Comparison of ENCODE assay signal across 12 mouse cellular contexts in genomic region chr8:70171240-70171639, GRCm38 (mm10). TPM values are rescaled to one million over a fixed set of nuclear protein-coding genes. Genes with fewer than 3 reads are reported as not detected.
DNase-seq lines count a peak whose midpoint lies in the region; ATAC-seq and TF ChIP-seq lines count a peak whose summit lies in the region.
"Had no signal": no experiment of that assay in that cellular context is flagged by ENCODE, and none has a peak within 500 bp of the region (broad histone marks: within the 10 kb centered on the region; RNA-seq: fewer than 3 reads in every experiment).

No protein-coding gene starts in this region.

- no peak overlapping the region for H3K27ac ChIP-seq in hindbrain, embryonic 14.5 days
- H3K27ac ChIP-seq in hindbrain, embryonic 13.5 days, result no peak overlapping the region
- H3K27ac ChIP-seq in ES-Bruce4 (ENCODE audit: insufficient read depth, low read length), result no peak overlapping the region
- H3K27ac ChIP-seq in bone marrow macrophage, adult 2 months (ENCODE audit: insufficient read depth, low read depth, low read length), result no peak overlapping the region
- H3K27ac ChIP-seq in limb, embryonic 13.5 days, result no peak overlapping the region

- no peak for TF ChIP-seq EP300 in ES-Bruce4 (IDR thresholded peaks at IDR 0.05; ENCODE audit: insufficient read depth, low read depth, low read length)

- ATAC-seq in hindbrain, embryonic 14.5 days (ENCODE audit: low FRiP score), result no peak
- no peak for ATAC-seq in hindbrain, embryonic 13.5 days (ENCODE audit: low FRiP score)
- no peak for ATAC-seq in limb, embryonic 13.5 days (ENCODE audit: low FRiP score, low read depth)
- ATAC-seq in erythroid progenitor cell, adult 5-6 weeks (replicated peaks; ENCODE audit: low FRiP score, poor library complexity, severe bottlenecking), result no peak

- H3K9ac ChIP-seq in hindbrain, embryonic 14.5 days, result no peak overlapping the region
- H3K9ac ChIP-seq in hindbrain, embryonic 13.5 days, result no peak overlapping the region
- peak overlapping the region; percentile 11; the same call in 1 of the 2 replicates for H3K9ac ChIP-seq in ES-Bruce4 (ENCODE audit: low read depth, poor library complexity, severe bottlenecking)
- no peak overlapping the region for H3K9ac ChIP-seq in limb, embryonic 13.5 days

- no peaks in the 10 kb centered on the region for H3K36me3 ChIP-seq in hindbrain, embryonic 14.5 days (replicated peaks; ENCODE audit: control insufficient read depth, insufficient read depth)
- H3K36me3 ChIP-seq in hindbrain, embryonic 13.5 days, result no peaks in the 10 kb centered on the region; the same call in none of the 2 replicates
- no peaks in the 10 kb centered on the region for H3K36me3 ChIP-seq in ES-Bruce4 (ENCODE audit: control insufficient read depth, insufficient read depth, low read length, poor library complexity, severe bottlenecking)
- H3K36me3 ChIP-seq in limb, embryonic 13.5 days, result peaks cover 5% of the 10 kb centered on the region; the same call in 1 of the 2 replicates

- peaks cover 21% of the 10 kb centered on the region for H3K4me1 ChIP-seq in hindbrain, embryonic 14.5 days (replicated peaks; ENCODE audit: control insufficient read depth, insufficient read depth, low read length)
- peaks cover 35% of the 10 kb centered on the region for H3K4me1 ChIP-seq in hindbrain, embryonic 13.5 days (replicated peaks)
- H3K4me1 ChIP-seq in ES-Bruce4 (ENCODE audit: control insufficient read depth, insufficient read depth, low read length), result peaks cover 2% of the 10 kb centered on the region
- peaks cover 13% of the 10 kb centered on the region for H3K4me1 ChIP-seq in bone marrow macrophage, adult 2 months (ENCODE audit: control insufficient read depth, insufficient read depth, low read length)
- H3K4me1 ChIP-seq in limb, embryonic 13.5 days, result peaks cover 17% of the 10 kb centered on the region

- WGBS in hindbrain, embryonic 14.5 days, result 90% methylated on average over 7 of the region's 7 CpGs
- WGBS in hindbrain, embryonic 13.5 days, result 90% methylated on average over 7 of the region's 7 CpGs
- 92% methylated on average over 7 of the region's 7 CpGs for WGBS in limb, embryonic 13.5 days

- 0 out of 2 replicates have a peak overlapping the region, but pooled peaks have one; percentile 65 for H3K4me2 ChIP-seq in hindbrain, embryonic 14.5 days (replicated peaks)
- H3K4me2 ChIP-seq in hindbrain, embryonic 13.5 days, result no peak overlapping the region
- H3K4me2 ChIP-seq in limb, embryonic 13.5 days (replicated peaks), result peak overlapping the region; percentile 62

- no peak for TF ChIP-seq CTCF in ES-Bruce4 (IDR thresholded peaks at IDR 0.05; ENCODE audit: low read depth, low read length)
- TF ChIP-seq CTCF in bone marrow macrophage, adult 2 months (IDR thresholded peaks at IDR 0.05; ENCODE audit: low read depth, low read length), result no peak

- no peak for DNase-seq in hindbrain, embryonic 14.5 days (ENCODE audit: low spot score)
- DNase-seq in urinary bladder, postnatal 10 days (ENCODE audit: low spot score), result no peak
- no peak for DNase-seq in layer of hippocampus, adult 11-12 months (ENCODE audit: low spot score)
- DNase-seq: cerebellum, adult 9-11 months; lung, adult 2 months; thymus, adult 2 months had no signal

- H3K27me3 ChIP-seq in hindbrain, embryonic 14.5 days (ENCODE audit: control insufficient read depth, insufficient read depth, low read length), result 0 out of 2 replicates have a peak, but pooled peaks cover under 1% of the 10 kb centered on the region
- H3K27me3 ChIP-seq in hindbrain, embryonic 13.5 days, result peaks cover 16% of the 10 kb centered on the region; the same call in 1 of the 2 replicates
- no peaks in the 10 kb centered on the region for H3K27me3 ChIP-seq in ES-Bruce4 (ENCODE audit: control insufficient read depth, insufficient read depth, low read length, poor library complexity, severe bottlenecking)
- H3K27me3 ChIP-seq in limb, embryonic 13.5 days, result peaks cover 10% of the 10 kb centered on the region

- no peak overlapping the region for H3K4me3 ChIP-seq in hindbrain, embryonic 14.5 days (replicated peaks; ENCODE audit: low read length)
- no peak overlapping the region for H3K4me3 ChIP-seq in hindbrain, embryonic 13.5 days
- no peak overlapping the region for H3K4me3 ChIP-seq in ES-Bruce4 (ENCODE audit: low read depth, low read length)
- H3K4me3 ChIP-seq in bone marrow macrophage, adult 2 months (ENCODE audit: insufficient read depth, low read length), result peak overlapping the region; percentile 78; the same call in 1 of the 2 replicates
- peak overlapping the region; percentile 77; the same call in 1 of the 2 replicates for H3K4me3 ChIP-seq in limb, embryonic 13.5 days

- no peaks in the 10 kb centered on the region for H3K9me3 ChIP-seq in hindbrain, embryonic 14.5 days (ENCODE audit: control insufficient read depth, low read length)
- H3K9me3 ChIP-seq in hindbrain, embryonic 13.5 days, result no peaks in the 10 kb centered on the region
- H3K9me3 ChIP-seq in ES-Bruce4 (replicated peaks; ENCODE audit: control insufficient read depth, insufficient read depth, low read length, poor library complexity, severe bottlenecking), result no peaks in the 10 kb centered on the region
- H3K9me3 ChIP-seq in limb, embryonic 13.5 days, result no peaks in the 10 kb centered on the region

- TF ChIP-seq POLR2A in ES-Bruce4 (IDR thresholded peaks at IDR 0.05; ENCODE audit: insufficient read depth, low read length), result no peak
- no peak for TF ChIP-seq POLR2A in bone marrow macrophage, adult 2 months (IDR thresholded peaks at IDR 0.05; ENCODE audit: borderline replicate concordance, low read depth, low read length)

RNA-seq across cellular contexts. Expression of gene Tmem161a, which starts 0.9 kb away (rescaled TPM):
- 37.4 and 39.9 TPM in 2 replicates for polyA plus RNA-seq in hindbrain, embryonic 14.5 days (2014; fragmentation: Nextera tagmentation; extraction: Ambion mirVana)
- polyA plus RNA-seq in hindbrain, embryonic 13.5 days (2015; fragmentation: Nextera tagmentation; extraction: Ambion mirVana), result 44.3 and 52.3 TPM in 2 replicates
- 36.5 and 43.1 TPM in 2 replicates for polyA plus RNA-seq in ES-Bruce4 (2011; ENCODE audit: insufficient read depth, insufficient read length, low read depth, missing spikeins)
- 27.5 and 28.1 TPM in 2 replicates for polyA plus RNA-seq in bone marrow macrophage, adult 2 months (2012; ENCODE audit: insufficient read depth, insufficient read length, missing spikeins)
- polyA plus RNA-seq in limb, embryonic 13.5 days (2015; fragmentation: Nextera tagmentation; extraction: Ambion mirVana), result 66.5 and 70.6 TPM in 2 replicates
- 2.9 and 14.1 TPM in 2 replicates for total RNA-seq in erythroid progenitor cell, adult 5-6 weeks (2015; ENCODE audit: low replicate concordance)
- total RNA-seq in erythroid progenitor cell, adult 5-6 weeks (2017; ENCODE audit: low replicate concordance), result 4.9 and 6.5 TPM in 2 replicates

RNA-seq across cellular contexts. Expression of gene Mef2b, which starts 31.7 kb away (rescaled TPM):
- 0.73 and 0.83 TPM in 2 replicates for polyA plus RNA-seq in hindbrain, embryonic 14.5 days (2014; fragmentation: Nextera tagmentation; extraction: Ambion mirVana)
- polyA plus RNA-seq in hindbrain, embryonic 13.5 days (2015; fragmentation: Nextera tagmentation; extraction: Ambion mirVana), result 0.40 TPM in 2 replicates
- polyA plus RNA-seq in ES-Bruce4 (2011; ENCODE audit: insufficient read depth, insufficient read length, low read depth, missing spikeins), result 4.4 and 5.8 TPM in 2 replicates
- not detected in 2 replicates for polyA plus RNA-seq in bone marrow macrophage, adult 2 months (2012; ENCODE audit: insufficient read depth, insufficient read length, missing spikeins)
- 0.38 TPM in 2 replicates for polyA plus RNA-seq in limb, embryonic 13.5 days (2015; fragmentation: Nextera tagmentation; extraction: Ambion mirVana)
- total RNA-seq in erythroid progenitor cell, adult 5-6 weeks (2015; ENCODE audit: low replicate concordance), result not detected in 2 replicates
- not detected in 2 replicates for total RNA-seq in erythroid progenitor cell, adult 5-6 weeks (2017; ENCODE audit: low replicate concordance)
- total RNA-seq: layer of hippocampus, postnatal 25 days had no signal

RNA-seq across cellular contexts. Expression of gene Borcs8, which starts 31.9 kb away (rescaled TPM):
- polyA plus RNA-seq in hindbrain, embryonic 14.5 days (2014; fragmentation: Nextera tagmentation; extraction: Ambion mirVana), result 62.1 and 62.7 TPM in 2 replicates
- 53.6 and 58.2 TPM in 2 replicates for polyA plus RNA-seq in hindbrain, embryonic 13.5 days (2015; fragmentation: Nextera tagmentation; extraction: Ambion mirVana)
- 24.1 and 28.3 TPM in 2 replicates for polyA plus RNA-seq in ES-Bruce4 (2011; ENCODE audit: insufficient read depth, insufficient read length, low read depth, missing spikeins)
- 43.3 and 51.9 TPM in 2 replicates for polyA plus RNA-seq in bone marrow macrophage, adult 2 months (2012; ENCODE audit: insufficient read depth, insufficient read length, missing spikeins)
- polyA plus RNA-seq in limb, embryonic 13.5 days (2015; fragmentation: Nextera tagmentation; extraction: Ambion mirVana), result 51.0 and 56.0 TPM in 2 replicates
- 18.7 and 20.5 TPM in 2 replicates for total RNA-seq in erythroid progenitor cell, adult 5-6 weeks (2015; ENCODE audit: low replicate concordance)
- 17.3 and 24.7 TPM in 2 replicates for total RNA-seq in erythroid progenitor cell, adult 5-6 weeks (2017; ENCODE audit: low replicate concordance)

RNA-seq across cellular contexts. Expression of gene Rfxank, which starts 32.3 kb away (rescaled TPM):
- polyA plus RNA-seq in hindbrain, embryonic 14.5 days (2014; fragmentation: Nextera tagmentation; extraction: Ambion mirVana), result 7.2 and 8.2 TPM in 2 replicates
- polyA plus RNA-seq in hindbrain, embryonic 13.5 days (2015; fragmentation: Nextera tagmentation; extraction: Ambion mirVana), result 12.5 and 14.3 TPM in 2 replicates
- 7.9 and 8.2 TPM in 2 replicates for polyA plus RNA-seq in ES-Bruce4 (2011; ENCODE audit: insufficient read depth, insufficient read length, low read depth, missing spikeins)
- 13.5 and 15.8 TPM in 2 replicates for polyA plus RNA-seq in bone marrow macrophage, adult 2 months (2012; ENCODE audit: insufficient read depth, insufficient read length, missing spikeins)
- 23.8 and 26.0 TPM in 2 replicates for polyA plus RNA-seq in limb, embryonic 13.5 days (2015; fragmentation: Nextera tagmentation; extraction: Ambion mirVana)
- total RNA-seq in erythroid progenitor cell, adult 5-6 weeks (2015; ENCODE audit: low replicate concordance), result 5.8 and 16.3 TPM in 2 replicates
- total RNA-seq in erythroid progenitor cell, adult 5-6 weeks (2017; ENCODE audit: low replicate concordance), result 2.3 and 4.9 TPM in 2 replicates

RNA-seq across cellular contexts. Expression of gene Nr2c2ap, which starts 40.1 kb away (rescaled TPM):
- 29.1 and 29.5 TPM in 2 replicates for polyA plus RNA-seq in hindbrain, embryonic 14.5 days (2014; fragmentation: Nextera tagmentation; extraction: Ambion mirVana)
- 32.6 and 36.4 TPM in 2 replicates for polyA plus RNA-seq in hindbrain, embryonic 13.5 days (2015; fragmentation: Nextera tagmentation; extraction: Ambion mirVana)
- 38.0 and 42.7 TPM in 2 replicates for polyA plus RNA-seq in ES-Bruce4 (2011; ENCODE audit: insufficient read depth, insufficient read length, low read depth, missing spikeins)
- polyA plus RNA-seq in bone marrow macrophage, adult 2 months (2012; ENCODE audit: insufficient read depth, insufficient read length, missing spikeins), result 21.2 and 21.9 TPM in 2 replicates
- polyA plus RNA-seq in limb, embryonic 13.5 days (2015; fragmentation: Nextera tagmentation; extraction: Ambion mirVana), result 25.1 and 26.0 TPM in 2 replicates
- 8.3 TPM in 1 of 2 replicates, not detected in the other for total RNA-seq in erythroid progenitor cell, adult 5-6 weeks (2015; ENCODE audit: low replicate concordance)
- total RNA-seq in erythroid progenitor cell, adult 5-6 weeks (2017; ENCODE audit: low replicate concordance), result 2.3 TPM in 1 of 2 replicates, not detected in the other

Comparison
In these comparisons a context has a peak if more than half of its experiments do, and no peak if none do; other contexts are left out.
1. H3K4me3 ChIP-seq: peak in bone marrow macrophage, adult 2 months (single experiment) and limb, embryonic 13.5 days (single experiment); none in hindbrain, embryonic 14.5 days (single experiment), hindbrain, embryonic 13.5 days (single experiment) and ES-Bruce4 (single experiment).